Mouse (Mus musculus) leukemia stem cell, adult 10-12 weeks (primary cell): Measurements from ENCODE around the gene Olfr612. TPM values are rescaled to one million over a fixed set of nuclear protein-coding genes. Genes with fewer than 3 reads are reported as not detected.

Experiments used
- polyA plus RNA-seq: library from polyadenylated mRNA; stranded (reverse); fragments of >175 nt; gene quantifications from 2 replicates; pipeline ENCODE4 v1.2.3, GENCODE M21; 2012; ENCODE audit warnings: low replicate concordance

Gene Olfr612
- not detected in 2 replicates for polyA plus RNA-seq

GRCm38 (mm10) chr7:103542617-103543016, at the start of gene Olfr612:
Gene Olfr612, minus strand, starts transcription at chr7:103542717.

GRCm38 (mm10) chr7:103589803-103590202, 47.3 kb upstream of the Olfr612 start, which contains the start of gene Olfr618:
Gene Olfr618, plus strand, starts transcription at chr7:103590103.

GRCm38 (mm10) chr7:103572761-103573160, 30.2 kb upstream of the Olfr612 start, which contains the start of gene Olfr617:
Gene Olfr617, plus strand, starts transcription at chr7:103573061.

GRCm38 (mm10) chr7:103569043-103569442, 26.5 kb upstream of the Olfr612 start, which contains the start of gene Olfr616:
Gene Olfr616, minus strand, starts transcription at chr7:103569143.

GRCm38 (mm10) chr7:103555779-103556178, 13.3 kb upstream of the Olfr612 start, which contains the start of gene Olfr615:
Gene Olfr615, plus strand, starts transcription at chr7:103556079.

GRCm38 (mm10) chr7:103547774-103548173, 5.3 kb upstream of the Olfr612 start, which contains the start of gene Olfr613:
Gene Olfr613, plus strand, starts transcription at chr7:103548074.

DNA sequence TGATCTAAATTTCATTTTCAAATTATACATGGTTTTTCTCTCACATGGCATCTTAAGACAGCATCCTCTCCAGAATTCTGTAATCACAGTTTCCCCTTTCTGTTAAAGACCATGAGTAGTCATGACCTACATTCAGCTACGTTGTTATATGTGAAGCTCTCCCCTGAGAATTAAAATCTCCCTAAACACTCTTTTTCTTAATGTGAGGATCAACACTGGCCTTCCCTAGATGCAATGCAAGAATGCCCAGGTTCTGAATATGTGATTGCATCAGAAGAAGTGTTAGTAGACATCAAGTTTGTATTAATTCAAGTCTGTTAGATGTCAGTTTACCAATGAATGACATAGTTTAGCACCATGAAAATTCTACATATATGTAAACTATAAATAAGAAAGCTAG, 21.8 kb downstream of the Olfr612 start, which contains the start of gene Olfr611:
Gene Olfr611, minus strand, starts transcription at position 101 of the 400 bp plus-strand sequence.

DNA sequence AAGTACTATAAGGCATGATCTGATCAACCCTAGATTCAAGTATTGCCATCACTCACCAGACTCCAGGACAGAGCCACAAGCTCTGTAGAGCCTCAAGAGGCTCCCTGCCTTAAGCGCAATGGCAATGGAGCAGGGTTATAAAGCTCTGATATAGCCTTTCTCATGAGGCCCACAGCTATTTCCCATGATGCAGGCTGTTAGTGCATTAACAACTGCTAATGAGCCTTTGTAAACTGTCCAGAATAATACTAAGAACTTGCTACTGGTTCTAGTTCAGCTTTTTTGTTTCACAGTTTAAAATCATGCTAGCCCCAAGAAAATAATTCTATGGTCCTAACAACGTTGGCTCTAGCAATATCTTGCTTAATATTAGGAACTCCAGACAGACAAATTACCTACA, 30.5 kb downstream of the Olfr612 start, which contains the start of gene Olfr610:
Gene Olfr610, minus strand, starts transcription at position 101 of the 400 bp plus-strand sequence.

DNA sequence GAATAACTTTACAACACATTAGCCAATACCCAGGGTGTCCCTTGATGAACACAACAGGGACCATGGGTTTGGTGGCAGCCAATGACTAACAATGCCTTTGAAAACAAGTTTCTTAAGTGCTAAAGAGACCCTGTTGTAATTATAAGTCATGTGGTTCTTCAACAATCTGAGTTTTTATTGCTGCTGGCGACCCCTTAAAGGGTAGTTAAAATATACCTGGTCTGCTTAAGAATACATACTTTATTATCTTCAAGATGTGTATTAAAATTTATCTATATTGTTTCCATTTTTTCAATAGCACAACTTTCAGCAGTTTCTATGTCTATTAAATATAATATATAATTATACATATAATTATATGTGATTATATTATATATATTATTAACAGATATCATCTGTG, 44.6 kb downstream of the Olfr612 start, which contains the start of gene Olfr609:
Gene Olfr609, minus strand, starts transcription at position 101 of the 400 bp plus-strand sequence.

Other genes with a start within 250 kb of the Olfr612 start
- not detected in 2 replicates for gene Olfr596, start 237.1 kb downstream of the Olfr612 start, polyA plus RNA-seq
- not detected in 2 replicates for gene Olfr597, start 226.4 kb downstream of the Olfr612 start, polyA plus RNA-seq
- gene Olfr598, start 219.1 kb downstream of the Olfr612 start, polyA plus RNA-seq: not detected in 2 replicates
- not detected in 2 replicates for gene Olfr599, start 206.8 kb downstream of the Olfr612 start, polyA plus RNA-seq
- gene Olfr600, start 193.0 kb downstream of the Olfr612 start, polyA plus RNA-seq: 0.05 TPM in 1 of 2 replicates, not detected in the other
- not detected in 2 replicates for gene Olfr601, start 180.1 kb downstream of the Olfr612 start, polyA plus RNA-seq
- gene Olfr603, start 156.5 kb downstream of the Olfr612 start, polyA plus RNA-seq: not detected in 2 replicates
- not detected in 2 replicates for gene Usp17lc, start 127.6 kb downstream of the Olfr612 start, polyA plus RNA-seq
- gene Olfr605, start 97.3 kb downstream of the Olfr612 start, polyA plus RNA-seq: not detected in 2 replicates
- gene Olfr606, start 93.7 kb downstream of the Olfr612 start, polyA plus RNA-seq: not detected in 2 replicates
- gene Olfr607, start 78.6 kb downstream of the Olfr612 start, polyA plus RNA-seq: not detected in 2 replicates
- gene Olfr608, start 72.8 kb downstream of the Olfr612 start, polyA plus RNA-seq: not detected in 2 replicates
- gene Olfr609, start 44.7 kb downstream of the Olfr612 start, polyA plus RNA-seq: not detected in 2 replicates
- gene Olfr610, start 30.6 kb downstream of the Olfr612 start, polyA plus RNA-seq: not detected in 2 replicates
- gene Olfr611, start 21.9 kb downstream of the Olfr612 start, polyA plus RNA-seq: not detected in 2 replicates
- gene Olfr613, start 5.4 kb upstream of the Olfr612 start, polyA plus RNA-seq: not detected in 2 replicates
- not detected in 2 replicates for gene Olfr615, start 13.4 kb upstream of the Olfr612 start, polyA plus RNA-seq
- gene Olfr616, start 26.4 kb upstream of the Olfr612 start, polyA plus RNA-seq: not detected in 2 replicates
- not detected in 2 replicates for gene Olfr617, start 30.3 kb upstream of the Olfr612 start, polyA plus RNA-seq
- not detected in 2 replicates for gene Olfr618, start 47.4 kb upstream of the Olfr612 start, polyA plus RNA-seq
- gene Olfr619, start 57.9 kb upstream of the Olfr612 start, polyA plus RNA-seq: not detected in 2 replicates
- not detected in 2 replicates for gene Olfr620, start 69.8 kb upstream of the Olfr612 start, polyA plus RNA-seq
- gene Olfr622, start 100.0 kb upstream of the Olfr612 start, polyA plus RNA-seq: not detected in 2 replicates
- not detected in 2 replicates for gene Olfr623, start 121.0 kb upstream of the Olfr612 start, polyA plus RNA-seq
- gene Olfr624, start 128.5 kb upstream of the Olfr612 start, polyA plus RNA-seq: not detected in 2 replicates
- not detected in 2 replicates for gene Olfr625-ps1, start 140.0 kb upstream of the Olfr612 start, polyA plus RNA-seq
- not detected in 2 replicates for gene Olfr243, start 172.0 kb upstream of the Olfr612 start, polyA plus RNA-seq
- not detected in 2 replicates for gene Olfr628, start 187.7 kb upstream of the Olfr612 start, polyA plus RNA-seq
- gene Olfr629, start 202.2 kb upstream of the Olfr612 start, polyA plus RNA-seq: not detected in 2 replicates
- gene Olfr630, start 214.6 kb upstream of the Olfr612 start, polyA plus RNA-seq: not detected in 2 replicates
- gene Olfr69, start 228.9 kb upstream of the Olfr612 start, polyA plus RNA-seq: not detected in 2 replicates
- not detected in 2 replicates for gene Olfr68, start 237.0 kb upstream of the Olfr612 start, polyA plus RNA-seq
- not detected in 2 replicates for gene Olfr67, start 249.1 kb upstream of the Olfr612 start, polyA plus RNA-seq